Mouse (Mus musculus): ENCODE measurements around the gene Chpf. TPM values are rescaled to one million over a fixed set of nuclear protein-coding genes. Genes with fewer than 3 reads are reported as not detected.
A peak's percentile ranks its signal among the peaks of the same experiment; 100 is the strongest.

The Chpf gene
- polyA plus RNA-seq, 1 experiment from 2014 or later, result 31.6 TPM

DNA sequence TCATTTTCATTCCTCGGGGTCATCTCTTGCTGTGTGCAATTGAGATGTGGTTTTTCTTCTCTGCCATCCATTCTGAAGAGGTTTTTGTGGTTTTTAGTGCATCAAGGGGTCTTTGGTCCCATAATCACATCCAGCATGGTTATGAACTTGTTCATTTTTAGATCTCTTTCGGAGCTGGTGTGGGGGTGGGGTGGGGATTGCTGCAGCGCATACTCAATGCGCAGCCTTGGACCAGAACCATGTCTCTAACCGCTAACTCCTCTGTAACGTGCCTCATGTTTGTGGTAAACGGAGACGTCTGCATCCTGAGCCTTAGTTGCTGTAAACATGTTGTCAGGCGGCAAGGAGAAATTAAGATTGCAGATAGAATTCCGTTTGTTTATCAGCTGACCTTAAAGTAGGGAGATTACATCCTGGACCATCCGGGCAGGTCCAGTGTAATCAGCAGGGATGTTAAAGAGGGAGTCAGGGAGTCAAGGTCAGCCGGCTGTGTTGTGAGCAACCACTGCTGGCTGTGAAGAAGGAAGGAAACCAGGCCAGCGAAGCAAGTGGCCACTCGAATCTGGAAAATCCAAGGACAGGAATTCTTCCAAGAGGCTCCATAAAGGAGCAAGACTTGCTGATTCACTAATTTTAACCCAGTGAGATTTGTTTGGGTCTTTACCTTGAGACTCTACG is 37.7 kb upstream of the Chpf start:
- H3K36me3 ChIP-seq (ENCODE audit: insufficient read depth, low read length), result no peaks in the 10 kb centered on the region
- DNase-seq (ENCODE audit: low spot score) (peak; percentile 46), ATAC-seq (no peak)
- no peaks in the 10 kb centered on the region for H3K27me3 ChIP-seq (replicated peaks; ENCODE audit: insufficient read depth, low read length)
- 55% methylated on average over 15 of the region's 15 CpGs for WGBS
- no peaks in the 10 kb centered on the region for H3K9me3 ChIP-seq (ENCODE audit: low read length)
- peaks cover 6% of the 10 kb centered on the region; the same call in 1 of the 2 replicates for H3K4me1 ChIP-seq (ENCODE audit: insufficient read depth, low read depth, low read length)
- no peak overlapping the region for H3K4me3 ChIP-seq (ENCODE audit: low read depth, low read length)
- H3K27ac ChIP-seq (ENCODE audit: low read length), result no peak overlapping the region
- TF ChIP-seq CTCF (IDR thresholded peaks at IDR 0.05) (no peak), EP300 (IDR thresholded peaks at IDR 0.05) (peak; percentile 51)
- no peak overlapping the region for H3K9ac ChIP-seq (replicated peaks; ENCODE audit: low read depth)
- H3K4me2 ChIP-seq (replicated peaks; ENCODE audit: low read depth, low read length), result no peak overlapping the region

DNA sequence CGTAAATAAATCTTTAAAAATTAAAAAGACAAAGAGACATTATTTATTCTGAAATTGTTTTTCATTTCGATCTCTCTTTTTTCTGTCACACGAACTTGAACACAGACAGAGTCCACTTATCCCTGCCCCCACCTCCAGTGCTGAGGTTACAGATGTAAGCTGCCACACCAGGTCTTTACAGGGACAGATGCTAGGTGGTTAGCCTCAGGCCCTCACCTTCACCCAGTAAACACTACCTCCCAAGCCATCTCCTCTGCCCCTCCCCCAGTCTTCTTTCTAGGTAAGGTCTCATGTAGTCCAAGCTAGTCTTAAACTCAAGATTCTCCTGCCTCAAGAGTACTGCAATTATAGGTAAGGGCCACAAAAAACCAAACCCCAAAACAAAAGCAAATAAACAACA is 33.4 kb upstream of the Chpf start:
- Histone ChIP-seq H3K4me3 (ENCODE audit: low read depth, low read length) (no peak overlapping the region), H3K4me1 (ENCODE audit: insufficient read depth, low read depth, low read length) (0 out of 2 replicates have a peak, but pooled peaks cover 7% of the 10 kb centered on the region), H3K36me3 (ENCODE audit: insufficient read depth, low read length) (no peaks in the 10 kb centered on the region), H3K4me2 (replicated peaks; ENCODE audit: low read depth, low read length) (no peak overlapping the region), H3K9ac (replicated peaks; ENCODE audit: low read depth) (no peak overlapping the region), H3K27me3 (replicated peaks; ENCODE audit: insufficient read depth, low read length) (no peaks in the 10 kb centered on the region), H3K9me3 (ENCODE audit: low read length) (no peaks in the 10 kb centered on the region), H3K27ac (ENCODE audit: low read length) (no peak overlapping the region)
- TF ChIP-seq CTCF (IDR thresholded peaks at IDR 0.05) (no peak), EP300 (IDR thresholded peaks at IDR 0.05) (no peak)
- ATAC-seq, result no peak
- 88% methylated on average over 3 of the region's 3 CpGs for WGBS
- no peak for DNase-seq (ENCODE audit: low spot score)

DNA sequence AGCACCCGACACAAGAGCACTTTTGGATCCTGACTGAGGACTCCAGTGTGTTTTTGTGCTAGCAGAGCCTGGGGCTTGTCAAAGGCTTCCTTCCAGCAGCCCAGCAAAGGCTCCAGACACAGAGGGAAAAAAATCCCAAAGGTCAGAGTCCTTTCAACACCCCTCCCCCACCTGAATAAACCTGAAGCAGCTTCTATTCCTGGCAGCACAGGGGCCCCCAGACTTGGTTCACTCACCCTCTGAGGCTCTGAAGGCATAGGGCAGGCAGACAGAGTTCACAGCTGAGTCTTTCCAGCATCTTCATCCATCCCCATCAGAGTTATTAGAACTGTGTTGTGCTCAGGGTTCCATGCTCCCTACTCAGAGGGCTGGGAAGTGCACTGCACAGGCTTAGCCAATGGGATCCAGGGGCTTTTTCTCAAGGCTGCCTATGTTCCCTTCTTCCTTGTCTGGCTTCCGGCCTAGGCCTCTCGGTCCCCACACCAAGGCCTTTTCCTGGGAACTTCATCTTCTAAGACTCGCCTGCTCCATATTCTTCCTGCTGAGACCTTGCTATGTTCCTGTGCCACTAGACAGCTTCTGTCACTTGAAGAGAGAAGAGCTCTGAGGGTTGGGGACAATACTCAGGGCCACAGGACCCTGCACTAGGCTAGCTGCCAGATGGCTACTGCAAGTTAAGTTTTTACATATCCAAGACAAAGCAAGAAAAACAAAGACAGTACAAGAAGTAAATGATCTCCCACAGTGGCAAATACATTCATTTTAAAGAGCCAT is 32.5 kb upstream of the Chpf start:
- Histone ChIP-seq H3K27ac (ENCODE audit: low read length) (no peak overlapping the region), H3K4me1 (ENCODE audit: insufficient read depth, low read depth, low read length) (peaks cover 7% of the 10 kb centered on the region; the same call in 1 of the 2 replicates), H3K36me3 (ENCODE audit: insufficient read depth, low read length) (no peaks in the 10 kb centered on the region), H3K27me3 (replicated peaks; ENCODE audit: insufficient read depth, low read length) (no peaks in the 10 kb centered on the region), H3K4me3 (ENCODE audit: low read depth, low read length) (no peak overlapping the region), H3K9me3 (ENCODE audit: low read length) (no peaks in the 10 kb centered on the region), H3K4me2 (replicated peaks; ENCODE audit: low read depth, low read length) (no peak overlapping the region), H3K9ac (replicated peaks; ENCODE audit: low read depth) (no peak overlapping the region)
- no peak for ATAC-seq
- DNase-seq (ENCODE audit: low spot score), result no peak
- 61% methylated on average over 4 of the region's 4 CpGs for WGBS
- TF ChIP-seq EP300 (IDR thresholded peaks at IDR 0.05) (no peak), CTCF (IDR thresholded peaks at IDR 0.05) (no peak)

DNA sequence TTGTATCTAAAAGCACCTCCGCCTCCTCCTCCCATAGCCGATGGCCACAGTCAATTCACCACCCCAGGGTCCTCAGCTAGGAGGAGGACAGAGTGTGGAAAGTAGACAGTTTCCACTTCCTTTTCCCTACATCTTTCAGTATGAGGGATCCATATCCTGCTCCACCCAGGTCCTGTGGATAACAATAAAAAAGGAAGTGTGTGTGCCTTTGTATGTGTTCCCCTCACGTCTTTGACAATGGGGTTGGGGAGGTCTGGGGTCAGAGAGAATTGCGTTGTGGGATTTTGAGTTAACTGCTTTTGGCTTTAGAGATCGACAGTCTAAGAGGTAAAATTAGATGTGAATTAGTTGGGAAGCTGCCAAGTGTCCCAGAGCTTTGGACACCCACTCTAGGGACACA is 31.0 kb upstream of the Chpf start:
- Histone ChIP-seq H3K27me3 (replicated peaks; ENCODE audit: insufficient read depth, low read length) (no peaks in the 10 kb centered on the region), H3K4me3 (ENCODE audit: low read depth, low read length) (no peak overlapping the region), H3K9ac (replicated peaks; ENCODE audit: low read depth) (no peak overlapping the region), H3K4me2 (replicated peaks; ENCODE audit: low read depth, low read length) (no peak overlapping the region), H3K4me1 (ENCODE audit: insufficient read depth, low read depth, low read length) (peaks cover 7% of the 10 kb centered on the region), H3K36me3 (ENCODE audit: insufficient read depth, low read length) (no peaks in the 10 kb centered on the region), H3K9me3 (ENCODE audit: low read length) (no peaks in the 10 kb centered on the region), H3K27ac (ENCODE audit: low read length) (peak overlapping the region; percentile 27; the same call in 1 of the 2 replicates)
- 45% methylated on average over 5 of the region's 5 CpGs for WGBS
- DNase-seq (ENCODE audit: low spot score) (peak; percentile 43), ATAC-seq (peak; percentile 27)
- TF ChIP-seq CTCF (IDR thresholded peaks at IDR 0.05) (no peak), EP300 (IDR thresholded peaks at IDR 0.05) (peak; percentile 84)

DNA sequence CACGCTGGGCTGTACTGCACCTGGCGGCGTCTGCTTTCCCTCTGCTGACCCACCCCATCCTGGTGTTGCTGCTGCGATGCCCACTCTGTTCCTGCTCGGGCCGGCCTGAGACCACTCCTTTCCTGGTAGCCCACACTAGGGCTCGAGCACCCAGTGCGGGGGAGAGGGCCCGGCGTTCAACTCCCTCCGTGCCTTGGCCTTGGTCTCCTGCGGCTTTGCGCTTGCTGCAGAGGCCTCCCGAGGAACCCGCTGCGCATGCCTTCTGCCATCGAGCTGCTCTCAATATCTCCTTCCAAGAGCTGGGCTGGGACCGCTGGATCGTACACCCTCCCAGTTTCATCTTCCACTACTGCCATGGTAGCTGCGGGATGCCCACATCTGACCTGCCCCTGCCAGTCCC is 30.5 kb upstream of the Chpf start:
- 0 out of 2 replicates have a peak overlapping the region, but pooled peaks have one; percentile 27 for H3K27ac ChIP-seq (ENCODE audit: low read length)
- no peaks in the 10 kb centered on the region for H3K9me3 ChIP-seq (ENCODE audit: low read length)
- no peak for TF ChIP-seq EP300 (IDR thresholded peaks at IDR 0.05)
- TF ChIP-seq CTCF (IDR thresholded peaks at IDR 0.05), result no peak
- DNase-seq (ENCODE audit: low spot score) (no peak), ATAC-seq (no peak)
- no peak overlapping the region for H3K9ac ChIP-seq (replicated peaks; ENCODE audit: low read depth)
- peaks cover 7% of the 10 kb centered on the region for H3K4me1 ChIP-seq (ENCODE audit: insufficient read depth, low read depth, low read length)
- H3K4me3 ChIP-seq (ENCODE audit: low read depth, low read length), result no peak overlapping the region
- H3K36me3 ChIP-seq (ENCODE audit: insufficient read depth, low read length), result no peaks in the 10 kb centered on the region
- no peak overlapping the region for H3K4me2 ChIP-seq (replicated peaks; ENCODE audit: low read depth, low read length)
- H3K27me3 ChIP-seq (replicated peaks; ENCODE audit: insufficient read depth, low read length), result no peaks in the 10 kb centered on the region
- 69% methylated on average over 20 of the region's 20 CpGs for WGBS

DNA sequence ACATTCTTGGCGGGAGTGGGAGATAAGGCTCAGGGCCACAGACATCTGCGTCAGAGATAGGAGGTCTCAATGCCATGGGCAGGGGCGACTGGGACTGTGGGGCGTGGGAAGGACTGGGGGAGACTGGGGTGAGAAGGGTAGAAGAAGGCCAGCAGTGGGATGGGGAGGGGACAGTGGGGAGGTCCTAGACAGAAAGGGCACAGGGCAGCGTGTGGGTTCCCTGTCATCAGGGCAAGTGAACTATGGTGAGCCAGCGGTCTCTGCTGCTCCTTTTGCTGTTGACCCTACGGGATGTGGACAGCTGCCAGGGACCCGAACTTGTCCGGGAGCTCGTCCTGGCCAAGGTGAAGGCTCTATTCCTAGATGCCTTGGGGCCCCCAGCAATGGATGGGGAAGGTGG is 27.9 kb upstream of the Chpf start, which contains the start of gene Inha:
TSS of gene Inha (plus strand) at position 72 of the 400 bp plus-strand sequence.
- DNase-seq (ENCODE audit: low spot score) (no peak), ATAC-seq (no peak)
- WGBS, result 54% methylated on average over 10 of the region's 10 CpGs
- no peak for TF ChIP-seq EP300 (IDR thresholded peaks at IDR 0.05)
- no peak for TF ChIP-seq CTCF (IDR thresholded peaks at IDR 0.05)
- no peaks in the 10 kb centered on the region for H3K36me3 ChIP-seq (ENCODE audit: insufficient read depth, low read length)
- peak within 1 kb of the TSS; percentile 95 for H3K4me2 ChIP-seq (replicated peaks; ENCODE audit: low read depth, low read length)
- peak within 1 kb of the TSS; percentile 85 for H3K9ac ChIP-seq (replicated peaks; ENCODE audit: low read depth)
- H3K27ac ChIP-seq (ENCODE audit: low read length), result peak within 1 kb of the TSS; percentile 90
- H3K27me3 ChIP-seq (replicated peaks; ENCODE audit: insufficient read depth, low read length), result no peaks in the 10 kb centered on the region
- H3K4me3 ChIP-seq (ENCODE audit: low read depth, low read length), result peak within 1 kb of the TSS; percentile 78
- H3K9me3 ChIP-seq (ENCODE audit: low read length), result no peaks in the 10 kb centered on the region
- H3K4me1 ChIP-seq (ENCODE audit: insufficient read depth, low read depth, low read length), result peaks cover 7% of the 10 kb centered on the region
